Mouse (Mus musculus): ENCODE measurements around the gene Trappc6b.

- TF ChIP-seq CTCF (IDR thresholded peaks at IDR 0.05; ENCODE audit: borderline replicate concordance, insufficient read depth, low read length) = no peak
- TF ChIP-seq POLR2A (IDR thresholded peaks at IDR 0.05; ENCODE audit: low read depth, low read length) = no peak
Measured at GRCm38 (mm10) chr12:59104771-59105170, 43.5 kb upstream of the Trappc6b start.
